Mouse (Mus musculus) thymus, adult 2 months (tissue): ENCODE results near the gene Acsm5.

Experiments used
- CTCF ChIP-seq: fragments of 200-500 bp; IDR thresholded peaks from 2 replicates; pipeline ENCODE4 v1.5.1; 2012; ENCODE audit warnings: mild to moderate bottlenecking, control low read depth, low read length, moderate library complexity, borderline replicate concordance; ENCODE audit not compliant: control insufficient read depth, poor library complexity, insufficient read depth; ENCODE audit errors: extremely low read depth
- POLR2A ChIP-seq: fragments of 200-500 bp; IDR thresholded peaks from 2 replicates; pipeline ENCODE4 v1.6.1; 2012; ENCODE audit warnings: mild to moderate bottlenecking, low read length, control low read depth, moderate library complexity; ENCODE audit not compliant: control insufficient read depth, poor library complexity, insufficient read depth; ENCODE audit errors: extremely low read depth

DNA sequence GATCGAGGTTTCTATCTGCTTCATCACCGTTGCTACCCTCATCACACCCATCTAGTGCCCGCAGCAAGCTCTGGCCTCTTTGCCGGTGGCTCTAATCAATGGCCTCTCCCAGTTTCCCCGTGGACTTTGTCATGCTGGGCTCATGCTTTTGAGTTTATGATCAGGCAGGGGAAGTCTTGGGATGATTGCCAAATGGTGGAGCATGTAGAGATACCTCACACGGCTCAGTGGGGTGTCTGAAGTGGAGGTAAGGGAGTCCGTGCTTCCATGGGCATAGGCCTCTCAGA, 3.0 kb upstream of the Acsm5 start:
- TF ChIP-seq POLR2A (no peak), CTCF (no peak)
